In genomic region chr8:10855131-10855530, GRCm38 (mm10) we compare ENCODE assay signal across 22 mouse cellular contexts.
DNase-seq lines count a peak whose midpoint lies in the region; ATAC-seq and TF ChIP-seq lines count a peak whose summit lies in the region.
"Had no signal": no experiment of that assay in that cellular context is flagged by ENCODE, and none has a peak within 500 bp of the region (broad histone marks: within the 10 kb centered on the region; RNA-seq: fewer than 3 reads in every experiment).

No protein-coding gene starts in this region.

- no peak for TF ChIP-seq POLR2A in liver, adult 2 months (IDR thresholded peaks at IDR 0.05; ENCODE audit: extremely low read depth, insufficient read depth, low read length)

- 19% methylated on average over 4 of the region's 4 CpGs for WGBS in liver, adult 2 months
- WGBS in liver, embryonic 12.5 days (ENCODE audit: insufficient replicate concordance), result 68% methylated on average over 4 of the region's 4 CpGs
- 60% methylated on average over 4 of the region's 4 CpGs for WGBS in liver, embryonic 15.5 days (ENCODE audit: insufficient replicate concordance)
- WGBS in liver, embryonic 11.5 days, result 74% methylated on average over 4 of the region's 4 CpGs
- WGBS in liver, embryonic 16.5 days (ENCODE audit: insufficient replicate concordance), result 60% methylated on average over 4 of the region's 4 CpGs
- 64% methylated on average over 4 of the region's 4 CpGs for WGBS in liver, postnatal 0 days (ENCODE audit: insufficient replicate concordance)
- 78% methylated on average over 4 of the region's 4 CpGs for WGBS in heart, embryonic 10.5 days

- no peak overlapping the region for H3K4me2 ChIP-seq in liver, embryonic 12.5 days
- H3K4me2 ChIP-seq in liver, embryonic 15.5 days, result no peak overlapping the region
- H3K4me2 ChIP-seq in liver, embryonic 11.5 days, result no peak overlapping the region
- H3K4me2 ChIP-seq in liver, embryonic 16.5 days (ENCODE audit: low read depth, low read length), result no peak overlapping the region
- H3K4me2 ChIP-seq in liver, postnatal 0 days (ENCODE audit: low read depth, low read length), result no peak overlapping the region
- H3K4me2 ChIP-seq: embryonic facial prominence, embryonic 13.5 days; embryonic facial prominence, embryonic 15.5 days; forebrain, embryonic 12.5 days had no signal

- DNase-seq in liver, adult 2 months (ENCODE audit: extremely low read depth, low read depth, low spot score), result peak; percentile 73
- DNase-seq in liver, embryonic 11.5 days (ENCODE audit: low spot score), result no peak
- DNase-seq in liver, postnatal 0 days, result no peak
- no peak for DNase-seq in ovary, adult 18-20 months (ENCODE audit: low spot score)
- no peak for DNase-seq in heart, embryonic 10.5 days (ENCODE audit: low spot score)
- DNase-seq: adrenal gland, postnatal 25 days; cerebellum, adult 11 months; cerebellum, adult 18-20 months; cerebellum, adult 8-10 months; cerebellum, adult 9-11 months; cerebellum, postnatal 14 days; cerebellum, postnatal 36 days; embryo, embryonic 11 days had no signal

- H3K4me3 ChIP-seq in liver, adult 2 months (ENCODE audit: insufficient read depth, low read depth, low read length), result no peak overlapping the region
- no peak overlapping the region for H3K4me3 ChIP-seq in liver, embryonic 12.5 days
- no peak overlapping the region for H3K4me3 ChIP-seq in liver, embryonic 15.5 days (replicated peaks)
- H3K4me3 ChIP-seq in liver, embryonic 11.5 days (ENCODE audit: low read depth, low read length), result no peak overlapping the region
- no peak overlapping the region for H3K4me3 ChIP-seq in liver, embryonic 16.5 days (ENCODE audit: low read depth, low read length)
- H3K4me3 ChIP-seq in liver, postnatal 0 days (ENCODE audit: low read depth, low read length), result no peak overlapping the region
- H3K4me3 ChIP-seq in heart, embryonic 10.5 days, result no peak overlapping the region
- H3K4me3 ChIP-seq: embryonic facial prominence, embryonic 13.5 days; embryonic facial prominence, embryonic 15.5 days; erythroblast, embryonic 14.5 days; forebrain, embryonic 10.5 days; forebrain, embryonic 12.5 days had no signal

- no peaks in the 10 kb centered on the region for H3K79me2 ChIP-seq in liver, adult 2 months (ENCODE audit: control insufficient read depth, insufficient read depth, low read length)

- TF ChIP-seq CTCF in liver, adult 2 months (IDR thresholded peaks at IDR 0.05; ENCODE audit: low read depth, low read length), result no peak
- no peak for TF ChIP-seq CTCF in liver, postnatal 0 days (IDR thresholded peaks at IDR 0.05; ENCODE audit: low read depth)

- no peak for TF ChIP-seq EP300 in liver, postnatal 0 days (IDR thresholded peaks at IDR 0.05; ENCODE audit: low read depth)

- no peaks in the 10 kb centered on the region for H3K36me3 ChIP-seq in liver, adult 2 months (ENCODE audit: control insufficient read depth, insufficient read depth, low read length)
- H3K36me3 ChIP-seq in liver, embryonic 12.5 days, result no peaks in the 10 kb centered on the region
- no peaks in the 10 kb centered on the region for H3K36me3 ChIP-seq in liver, embryonic 15.5 days (replicated peaks)
- no peaks in the 10 kb centered on the region for H3K36me3 ChIP-seq in liver, embryonic 11.5 days (ENCODE audit: control insufficient read depth, insufficient read depth, low read length)
- H3K36me3 ChIP-seq in liver, embryonic 16.5 days (ENCODE audit: control insufficient read depth, insufficient read depth), result no peaks in the 10 kb centered on the region
- no peaks in the 10 kb centered on the region for H3K36me3 ChIP-seq in liver, postnatal 0 days (replicated peaks; ENCODE audit: insufficient read depth, low read length)
- no peaks in the 10 kb centered on the region for H3K36me3 ChIP-seq in heart, embryonic 10.5 days
- H3K36me3 ChIP-seq: embryonic facial prominence, embryonic 13.5 days; embryonic facial prominence, embryonic 15.5 days; forebrain, embryonic 10.5 days; forebrain, embryonic 12.5 days had no signal

- no peaks in the 10 kb centered on the region for H3K9me3 ChIP-seq in liver, embryonic 12.5 days (replicated peaks)
- no peaks in the 10 kb centered on the region for H3K9me3 ChIP-seq in liver, embryonic 15.5 days (replicated peaks)
- H3K9me3 ChIP-seq in liver, embryonic 11.5 days (ENCODE audit: control insufficient read depth, low read length), result no peaks in the 10 kb centered on the region
- H3K9me3 ChIP-seq in liver, embryonic 16.5 days (replicated peaks; ENCODE audit: control insufficient read depth, low read length), result no peaks in the 10 kb centered on the region
- no peaks in the 10 kb centered on the region for H3K9me3 ChIP-seq in liver, postnatal 0 days (ENCODE audit: low read length)
- H3K9me3 ChIP-seq in heart, embryonic 10.5 days, result no peaks in the 10 kb centered on the region
- H3K9me3 ChIP-seq: embryonic facial prominence, embryonic 13.5 days; embryonic facial prominence, embryonic 15.5 days; forebrain, embryonic 10.5 days; forebrain, embryonic 12.5 days had no signal

- ATAC-seq in liver, embryonic 12.5 days, result no peak
- ATAC-seq in liver, embryonic 15.5 days (ENCODE audit: insufficient read depth), result no peak
- no peak for ATAC-seq in liver, embryonic 11.5 days (replicated peaks; ENCODE audit: low FRiP score)
- no peak for ATAC-seq in liver, embryonic 16.5 days (ENCODE audit: low read depth)
- peak; percentile 10; the same call in 1 of the 2 replicates for ATAC-seq in liver, postnatal 0 days
- ATAC-seq: forebrain, embryonic 14.5 days had no signal

- no peaks in the 10 kb centered on the region for H3K27me3 ChIP-seq in liver, adult 2 months (ENCODE audit: control insufficient read depth, insufficient read depth, low read length)
- H3K27me3 ChIP-seq in liver, embryonic 12.5 days (replicated peaks), result peaks cover 18% of the 10 kb centered on the region; the same call in 1 of the 2 replicates
- H3K27me3 ChIP-seq in liver, embryonic 15.5 days, result no peaks in the 10 kb centered on the region
- H3K27me3 ChIP-seq in liver, embryonic 11.5 days (replicated peaks; ENCODE audit: control insufficient read depth, insufficient read depth, low read length), result no peaks in the 10 kb centered on the region
- H3K27me3 ChIP-seq in liver, embryonic 16.5 days (ENCODE audit: control insufficient read depth, insufficient read depth, low read depth, low read length), result no peaks in the 10 kb centered on the region
- no peaks in the 10 kb centered on the region for H3K27me3 ChIP-seq in liver, postnatal 0 days (ENCODE audit: insufficient read depth, low read length)
- H3K27me3 ChIP-seq in heart, embryonic 10.5 days (ENCODE audit: insufficient read depth, poor library complexity, severe bottlenecking), result peaks cover 4% of the 10 kb centered on the region; the same call in 1 of the 2 replicates
- H3K27me3 ChIP-seq: embryonic facial prominence, embryonic 13.5 days; embryonic facial prominence, embryonic 15.5 days; forebrain, embryonic 12.5 days had no signal

- peaks cover 33% of the 10 kb centered on the region for H3K4me1 ChIP-seq in liver, adult 2 months (ENCODE audit: control insufficient read depth, insufficient read depth, low read length)
- H3K4me1 ChIP-seq in liver, embryonic 12.5 days, result 0 out of 2 replicates have a peak, but pooled peaks cover 3% of the 10 kb centered on the region
- peaks cover 8% of the 10 kb centered on the region; the same call in 1 of the 2 replicates for H3K4me1 ChIP-seq in liver, embryonic 15.5 days (replicated peaks)
- H3K4me1 ChIP-seq in liver, embryonic 11.5 days (replicated peaks; ENCODE audit: control insufficient read depth, insufficient read depth, low read length), result 0 out of 2 replicates have a peak, but pooled peaks cover 3% of the 10 kb centered on the region
- H3K4me1 ChIP-seq in liver, embryonic 16.5 days (ENCODE audit: control insufficient read depth, low read depth, low read length), result no peaks in the 10 kb centered on the region
- peaks cover 32% of the 10 kb centered on the region for H3K4me1 ChIP-seq in liver, postnatal 0 days (ENCODE audit: insufficient read depth)
- H3K4me1 ChIP-seq in heart, embryonic 10.5 days, result peaks cover 31% of the 10 kb centered on the region
- H3K4me1 ChIP-seq: embryonic facial prominence, embryonic 15.5 days had no signal

- peak overlapping the region; percentile 5; the same call in 1 of the 2 replicates for H3K9ac ChIP-seq in liver, adult 2 months (ENCODE audit: low read depth, low read length)
- H3K9ac ChIP-seq in liver, embryonic 12.5 days, result no peak overlapping the region
- no peak overlapping the region for H3K9ac ChIP-seq in liver, embryonic 15.5 days
- no peak overlapping the region for H3K9ac ChIP-seq in liver, embryonic 11.5 days (ENCODE audit: low read depth, low read length)
- no peak overlapping the region for H3K9ac ChIP-seq in liver, embryonic 16.5 days (ENCODE audit: low read depth, low read length)
- H3K9ac ChIP-seq in liver, postnatal 0 days (replicated peaks), result no peak overlapping the region
- H3K9ac ChIP-seq: embryonic facial prominence, embryonic 13.5 days; embryonic facial prominence, embryonic 15.5 days; forebrain, embryonic 12.5 days had no signal

- peak overlapping the region; percentile 74 for H3K27ac ChIP-seq in liver, adult 2 months (replicated peaks; ENCODE audit: insufficient read depth, low read depth, low read length)
- H3K27ac ChIP-seq in liver, embryonic 12.5 days, result no peak overlapping the region
- H3K27ac ChIP-seq in liver, embryonic 15.5 days (replicated peaks), result peak overlapping the region; percentile 54
- no peak overlapping the region; the same call in 1 of the 2 replicates for H3K27ac ChIP-seq in liver, embryonic 11.5 days (ENCODE audit: low read depth, low read length)
- H3K27ac ChIP-seq in liver, embryonic 16.5 days (ENCODE audit: low read length), result peak overlapping the region; percentile 63; the same call in 1 of the 2 replicates
- peak overlapping the region; percentile 86 for H3K27ac ChIP-seq in liver, postnatal 0 days (ENCODE audit: low read depth)
- no peak overlapping the region for H3K27ac ChIP-seq in heart, embryonic 10.5 days
- H3K27ac ChIP-seq: embryonic facial prominence, embryonic 13.5 days; embryonic facial prominence, embryonic 15.5 days; forebrain, embryonic 12.5 days had no signal

Comparison
In these comparisons a context has a peak if more than half of its experiments do, and no peak if none do; other contexts are left out.
1. H3K27ac ChIP-seq: peak in liver, adult 2 months (single experiment), liver, embryonic 15.5 days (single experiment), liver, embryonic 16.5 days (single experiment) and liver, postnatal 0 days (single experiment); none in liver, embryonic 12.5 days (single experiment), liver, embryonic 11.5 days (single experiment) and heart, embryonic 10.5 days (single experiment).